Mouse (Mus musculus) gastrocnemius, postnatal 36 days (tissue): ENCODE data around the gene Creb3l1. TPM values are rescaled to one million over a fixed set of nuclear protein-coding genes. Genes with fewer than 3 reads are reported as not detected.

Experiments
- DNase-seq, 2 experiments: peaks; one replicate each; pipeline ENCODE4 v3.0.0; 2022
- intact Hi-C: fragments of 180-260 bp; cut with DNase I; formaldehyde crosslinking; loops from one replicate; pipeline ENCODE4 v1.15.1; 2025
- total RNA-seq, 2 experiments: library from RNA; stranded (reverse); gene quantifications; 2 replicates each; pipeline ENCODE4 v1.2.3; 2021

Creb3l1 gene
- total RNA-seq, 2 experiments from 2014 or later: 3.9 to 5.7 TPM

DNA sequence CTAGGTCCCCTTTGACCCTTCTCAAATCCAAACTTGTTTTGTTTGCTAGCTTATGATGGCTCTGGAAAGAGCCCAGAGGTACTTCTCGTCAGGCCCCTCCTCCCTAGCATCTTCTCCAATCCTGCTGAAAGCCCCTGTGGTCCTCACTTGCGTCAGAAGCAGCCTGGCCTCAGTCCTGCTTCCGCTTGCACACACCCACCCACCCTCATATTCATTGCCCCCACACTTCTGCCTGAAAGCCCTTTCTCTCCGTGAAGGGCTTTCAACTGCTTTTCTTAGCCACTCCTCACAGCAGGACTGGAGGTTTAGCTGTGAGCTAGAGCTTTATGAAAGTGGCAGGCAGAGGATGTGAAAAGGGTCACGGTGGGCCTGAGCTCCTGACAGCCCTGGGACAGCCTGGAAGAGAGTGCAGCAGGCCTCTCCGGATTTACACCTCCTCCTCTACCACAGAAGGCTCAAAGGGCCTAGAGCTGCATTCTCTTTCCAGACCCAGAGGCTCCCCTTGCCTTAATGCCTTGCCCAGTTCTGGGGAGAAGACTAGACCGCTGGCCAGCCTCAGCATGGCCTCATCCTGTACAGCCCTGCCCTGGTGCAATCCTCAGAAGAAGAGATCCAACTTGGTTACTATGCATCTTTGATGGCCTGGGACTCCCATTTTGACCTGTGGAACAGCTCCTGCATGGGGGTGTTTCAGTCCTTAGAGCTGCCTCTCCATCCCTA lies 50.7 kb downstream of the Creb3l1 start:
- DNase-seq: no peak
- intact Hi-C loops: no loop called here

DNA sequence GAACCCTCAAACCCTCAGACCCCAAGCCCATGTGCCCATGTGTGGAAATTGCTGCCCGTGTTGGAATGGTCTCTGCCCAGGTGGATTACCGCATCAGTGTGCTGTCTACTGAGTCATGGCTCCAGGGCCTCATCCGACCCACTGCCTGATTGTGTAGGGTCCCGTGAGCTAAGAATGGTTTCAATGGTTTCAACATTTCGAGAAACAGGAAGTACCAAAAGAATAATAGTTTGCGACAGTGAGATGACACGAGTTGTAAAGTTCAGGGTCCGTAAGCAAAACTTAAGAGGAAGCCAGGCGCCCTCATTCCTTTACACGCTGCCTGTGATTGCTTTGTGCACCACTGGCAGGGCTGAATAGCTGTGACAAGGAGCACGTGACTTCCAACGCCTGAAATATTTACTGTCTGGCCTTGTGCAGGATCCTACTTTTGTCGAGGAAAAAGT lies 52.2 kb downstream of the Creb3l1 start:
- no peak for DNase-seq
- intact Hi-C loops: no loop called here

DNA sequence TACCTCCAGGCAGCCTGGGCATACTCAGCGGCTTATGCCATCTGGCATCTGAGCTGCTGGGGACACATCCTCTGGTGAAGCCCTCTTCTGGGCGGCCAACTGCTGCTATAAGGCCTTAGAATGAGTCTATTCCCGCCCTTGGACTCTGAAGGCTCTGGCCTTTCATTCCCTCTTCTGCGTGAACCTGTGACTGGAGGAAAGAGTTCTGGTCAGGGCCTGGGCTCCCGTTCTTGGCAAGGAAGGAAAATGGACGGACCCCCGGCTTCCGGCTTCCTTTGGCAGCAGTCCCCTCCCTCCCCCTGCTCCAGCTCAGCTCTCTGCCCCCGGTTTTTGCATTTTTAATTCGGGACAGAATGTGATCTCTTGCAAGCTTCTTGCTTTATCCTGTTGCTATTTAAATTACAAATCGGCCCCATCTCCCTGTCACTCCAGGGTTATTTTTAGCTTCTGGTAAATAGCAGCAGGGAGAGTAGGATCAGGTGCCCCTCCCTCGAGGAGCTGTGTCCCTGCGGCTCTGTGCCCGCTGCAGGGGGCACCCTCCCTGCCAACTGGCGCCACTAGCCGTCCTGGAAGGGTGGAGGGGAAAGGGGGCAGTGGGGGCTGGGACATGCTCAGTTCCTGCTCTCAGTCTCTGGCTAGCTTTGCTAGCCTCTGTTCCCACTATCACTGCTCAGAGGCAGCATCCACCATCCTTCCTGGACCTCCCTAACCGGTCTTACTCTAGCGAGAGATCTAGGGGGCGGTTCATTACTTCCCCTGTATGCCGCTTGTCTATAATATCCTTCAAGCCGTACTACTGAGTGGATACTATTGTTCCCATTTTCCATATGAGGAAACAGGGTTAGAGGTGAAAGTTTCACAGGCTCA lies 52.8 kb downstream of the Creb3l1 start:
- DNase-seq: peak; percentile 45 to 54
- intact Hi-C loops: no loop called here

DNA sequence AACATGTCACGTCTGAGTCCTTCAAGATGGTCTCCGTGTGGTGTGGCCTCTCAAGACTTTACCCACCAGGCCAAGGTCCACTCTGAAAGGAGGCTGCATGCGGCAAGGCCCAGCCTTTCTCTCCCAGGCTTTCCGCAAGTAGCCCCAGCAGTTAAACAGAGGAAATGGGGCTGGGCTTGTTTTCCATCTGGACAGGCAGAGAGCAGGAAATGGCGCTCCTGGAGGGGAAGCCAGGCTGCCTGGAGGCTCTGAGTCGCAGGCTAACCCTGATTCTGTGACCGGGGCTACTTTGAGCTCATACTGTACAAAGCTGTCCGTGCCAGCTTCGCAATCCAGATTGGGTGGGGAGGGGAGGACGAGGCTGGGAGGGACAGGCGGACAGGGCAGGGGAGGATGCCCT lies 56.3 kb downstream of the Creb3l1 start:
- intact Hi-C loops: no loop called here
- DNase-seq: peak in 1 of 2 experiments; percentile 28

DNA sequence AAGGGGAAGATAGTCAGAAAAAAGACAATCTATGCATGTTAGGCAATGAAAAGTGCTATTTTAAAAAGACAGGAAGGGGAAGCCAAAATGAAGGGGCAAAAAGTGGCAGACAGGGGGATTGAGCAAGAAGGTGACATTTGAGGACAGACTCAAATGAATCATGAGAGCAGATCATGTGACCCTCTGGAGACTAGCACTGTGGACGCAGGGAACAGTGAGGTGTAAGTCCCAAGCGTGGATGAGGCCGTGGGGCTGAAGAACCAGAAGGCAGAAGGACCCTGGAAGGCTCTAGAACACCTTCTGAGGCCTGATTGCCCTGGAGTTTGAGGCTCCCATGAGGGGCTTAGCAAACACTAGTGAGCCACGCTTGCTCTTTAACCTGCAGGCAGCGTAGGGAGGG lies 57.9 kb downstream of the Creb3l1 start:
- DNase-seq: no peak
- intact Hi-C loops: no loop called here

DNA sequence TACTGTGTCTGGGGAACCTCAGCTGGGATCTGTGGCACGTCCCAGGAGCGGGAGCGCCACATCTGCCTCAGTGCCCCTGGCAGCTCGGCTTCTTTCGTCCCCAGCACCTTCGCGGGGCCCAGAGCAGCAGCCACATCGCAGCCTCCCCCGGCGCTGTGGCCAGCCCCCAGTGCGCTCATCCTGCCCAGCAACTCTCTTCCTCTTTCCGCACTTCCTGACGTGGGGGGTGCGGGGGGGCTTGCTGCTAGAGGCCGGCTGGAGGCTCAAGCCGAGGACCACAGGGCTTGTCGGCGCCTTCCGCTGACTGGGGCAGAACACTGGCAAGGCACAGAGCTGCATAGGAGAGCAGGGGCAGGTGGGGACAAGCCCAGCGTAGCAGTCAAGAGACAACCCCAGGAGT lies 58.9 kb downstream of the Creb3l1 start:
- intact Hi-C loops: no loop called here
- DNase-seq: peak; percentile 51 to 61

DNA sequence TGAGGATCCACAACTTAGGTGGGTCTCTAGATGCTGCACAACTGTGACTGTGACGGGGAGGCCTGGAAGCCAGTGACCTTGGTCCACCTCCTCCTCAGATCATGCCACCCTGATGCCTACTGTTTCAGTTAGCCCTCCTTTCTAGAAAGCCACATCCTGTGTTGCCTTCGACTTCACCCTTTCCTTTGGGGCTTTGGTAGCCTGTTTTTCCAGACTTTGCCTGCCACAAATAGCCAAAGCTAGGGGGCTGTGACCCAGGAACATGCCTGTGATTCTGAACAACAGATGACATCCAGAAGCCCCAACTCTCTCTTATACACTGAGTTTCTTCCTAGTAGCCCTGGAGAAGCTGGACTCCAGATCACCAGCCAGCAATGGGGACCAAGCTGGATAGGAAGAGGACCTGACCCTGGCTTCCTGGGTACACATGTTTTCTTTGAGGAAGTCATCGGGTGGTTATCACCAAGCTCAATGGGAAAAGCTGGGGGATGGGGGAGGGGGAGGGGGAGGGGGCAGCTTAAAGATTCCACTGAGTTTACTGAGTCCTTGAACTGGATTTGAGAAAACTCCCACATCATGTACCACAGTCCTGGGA lies 59.6 kb downstream of the Creb3l1 start:
- no peak for DNase-seq
- intact Hi-C loops: no loop called here

DNA sequence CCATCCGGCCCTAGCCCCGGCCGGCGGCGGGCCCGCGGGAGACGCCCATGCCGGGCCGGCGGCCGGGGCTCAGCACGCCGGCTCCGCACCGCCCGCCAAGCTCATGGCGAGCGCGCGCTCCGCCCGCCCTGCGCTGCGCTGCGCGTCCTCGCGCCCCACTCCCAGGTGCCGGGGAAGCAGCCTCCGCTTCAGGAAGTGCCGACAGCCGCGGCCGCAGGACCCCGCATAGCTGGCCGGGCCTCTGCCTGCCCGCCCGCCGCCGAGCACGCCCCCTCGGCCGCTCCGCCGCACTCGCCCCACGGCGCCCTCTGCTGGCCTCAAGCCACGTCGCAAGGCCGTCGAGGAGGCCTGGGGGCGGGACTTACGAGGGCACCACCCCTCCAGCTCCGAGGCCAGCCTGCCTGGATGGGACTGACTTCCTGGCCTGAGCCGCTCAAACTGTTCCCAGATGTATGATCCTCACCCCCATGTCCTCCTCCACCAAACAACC lies 60.8 kb downstream of the Creb3l1 start:
- peak; percentile 95 to 98 for DNase-seq
- intact Hi-C loops: no loop called here

DNA sequence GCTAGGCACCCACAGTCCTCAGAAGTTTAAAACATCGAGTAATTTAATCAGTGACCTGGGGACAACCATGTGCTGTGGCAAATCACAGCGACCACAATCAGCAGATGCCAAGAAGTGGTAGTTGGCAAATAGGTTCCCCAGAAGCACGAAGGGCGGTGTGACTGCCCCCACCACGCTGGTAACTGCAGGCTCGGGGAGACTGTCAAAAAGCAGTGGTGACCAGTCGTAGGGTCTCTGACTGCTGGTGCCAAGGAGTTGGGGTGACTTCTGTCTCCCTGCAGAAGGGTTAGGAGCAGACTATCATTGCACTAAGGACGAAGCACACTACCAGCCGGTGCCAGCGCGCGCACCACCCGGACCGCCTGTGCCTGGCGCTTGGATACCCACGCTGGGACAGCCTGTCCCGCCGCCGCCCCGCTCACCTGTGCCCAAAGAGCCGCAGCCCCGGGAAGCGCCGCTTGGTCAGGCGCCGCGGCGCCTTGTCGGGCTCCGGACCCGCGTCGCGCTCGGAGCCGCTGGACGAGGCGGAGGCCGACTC lies 61.4 kb downstream of the Creb3l1 start:
- intact Hi-C loops: no loop called here

DNA sequence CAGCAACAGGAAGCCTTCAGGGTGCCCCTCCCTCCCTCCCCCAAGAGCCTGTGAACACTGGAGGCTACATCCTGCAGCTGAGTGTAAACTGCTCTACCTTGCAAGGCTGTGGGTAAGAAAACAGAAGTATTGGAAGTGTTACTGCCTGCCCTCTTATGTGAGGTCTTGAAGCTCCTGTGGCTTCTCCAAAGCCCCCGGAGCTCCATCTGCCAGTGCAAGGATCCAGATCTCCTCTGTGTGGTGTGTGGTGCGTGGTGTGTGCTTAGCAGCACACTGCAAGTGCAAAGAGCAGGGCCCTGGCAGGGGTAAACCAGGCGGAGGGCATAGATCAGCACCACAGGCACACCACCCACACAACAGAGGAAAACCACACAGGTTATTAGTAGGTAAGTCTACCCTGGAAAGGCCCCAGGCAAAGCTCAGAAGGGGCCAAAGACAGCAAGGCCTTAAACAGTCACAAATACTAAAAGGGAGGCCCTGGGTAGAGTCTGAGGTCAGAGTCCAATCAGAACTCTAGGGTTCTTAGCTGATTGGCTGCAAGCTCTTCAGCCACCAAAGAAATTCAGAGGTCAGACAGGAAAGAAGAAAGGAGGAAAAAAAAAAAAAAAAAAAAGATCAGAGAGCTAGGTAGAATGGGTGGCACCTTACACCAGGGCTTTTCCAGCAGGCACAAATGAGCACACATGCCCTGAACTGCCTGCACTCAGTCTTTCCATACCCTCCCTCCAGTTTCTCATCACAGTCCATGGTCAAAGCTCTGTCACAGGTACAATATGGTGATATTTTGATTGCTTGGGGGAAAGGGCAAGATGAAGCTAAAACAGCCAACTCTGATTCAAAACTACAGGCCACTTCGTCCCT lies 62.2 kb downstream of the Creb3l1 start:
- intact Hi-C loops: no loop called here
- DNase-seq: no peak

More for the DNA sequence above, 61.4 kb downstream of the Creb3l1 start:
- peak in 1 of 2 experiments; percentile 41 for DNase-seq

DNA sequence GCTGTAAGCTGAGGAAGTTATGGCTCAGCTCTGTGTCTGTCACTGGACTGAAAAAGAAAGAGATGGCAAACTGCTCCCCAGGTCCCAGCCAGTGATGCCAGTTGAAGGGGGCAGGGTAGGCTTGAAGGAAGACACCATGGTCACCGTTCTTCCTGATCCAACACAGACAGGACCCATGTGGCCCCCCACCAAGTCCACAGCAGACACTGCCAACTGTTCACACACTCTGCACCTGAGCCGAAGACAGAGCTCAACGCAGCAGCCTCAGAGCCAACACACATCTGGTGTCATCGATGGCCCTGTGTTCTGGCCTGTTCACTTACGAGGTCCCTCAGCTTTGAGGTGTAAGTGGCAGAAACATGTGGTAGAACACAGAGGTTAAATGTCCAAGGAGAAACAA lies 63.8 kb downstream of the Creb3l1 start:
- intact Hi-C loops: no loop called here
- DNase-seq: no peak

DNA sequence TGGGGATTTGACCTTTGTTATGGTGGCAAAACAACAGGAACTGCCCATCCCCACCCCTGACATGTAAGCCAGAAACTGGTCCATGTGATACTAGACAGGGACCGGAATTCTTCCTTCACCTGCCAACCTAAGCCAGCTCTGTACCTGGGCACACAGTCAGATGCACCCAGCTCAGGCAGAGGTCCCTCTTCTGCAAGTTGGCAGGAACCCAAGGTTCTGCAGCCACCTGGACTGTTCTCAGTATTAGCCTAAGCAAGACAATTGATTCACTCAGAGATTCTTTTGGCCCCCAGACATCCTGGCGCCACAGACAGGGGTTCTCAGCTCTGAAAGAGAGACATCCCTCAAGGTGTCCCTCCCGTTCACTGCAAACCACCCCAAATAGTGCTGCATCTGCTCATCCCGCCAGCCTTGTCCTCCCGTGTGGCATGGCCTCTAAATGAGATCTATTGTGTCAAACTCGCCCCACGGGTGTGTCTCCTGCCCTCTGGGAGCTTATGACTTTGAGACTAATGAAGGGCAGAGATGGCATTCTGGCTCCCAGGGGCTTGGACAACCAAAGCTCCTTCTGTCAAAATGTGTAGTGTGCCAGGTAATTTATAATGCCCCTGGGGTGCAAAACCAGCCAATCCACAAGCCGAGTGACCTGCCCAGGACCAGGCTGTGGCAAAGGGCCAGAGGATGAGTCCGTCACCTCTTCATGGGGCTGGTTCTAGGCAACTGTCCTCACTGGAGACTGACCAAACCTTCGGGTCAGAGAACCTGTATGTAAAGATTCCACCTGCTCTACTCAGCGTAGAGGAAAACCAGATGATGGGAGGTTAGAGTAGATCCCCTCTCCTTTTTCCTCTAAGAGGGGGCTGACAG lies 64.5 kb downstream of the Creb3l1 start:
- no peak for DNase-seq
- intact Hi-C loops: loop anchor here (2.0 kb wide), 1 partner anchor 15 kb away; the partner anchor contains the start of gene Gm9821

DNA sequence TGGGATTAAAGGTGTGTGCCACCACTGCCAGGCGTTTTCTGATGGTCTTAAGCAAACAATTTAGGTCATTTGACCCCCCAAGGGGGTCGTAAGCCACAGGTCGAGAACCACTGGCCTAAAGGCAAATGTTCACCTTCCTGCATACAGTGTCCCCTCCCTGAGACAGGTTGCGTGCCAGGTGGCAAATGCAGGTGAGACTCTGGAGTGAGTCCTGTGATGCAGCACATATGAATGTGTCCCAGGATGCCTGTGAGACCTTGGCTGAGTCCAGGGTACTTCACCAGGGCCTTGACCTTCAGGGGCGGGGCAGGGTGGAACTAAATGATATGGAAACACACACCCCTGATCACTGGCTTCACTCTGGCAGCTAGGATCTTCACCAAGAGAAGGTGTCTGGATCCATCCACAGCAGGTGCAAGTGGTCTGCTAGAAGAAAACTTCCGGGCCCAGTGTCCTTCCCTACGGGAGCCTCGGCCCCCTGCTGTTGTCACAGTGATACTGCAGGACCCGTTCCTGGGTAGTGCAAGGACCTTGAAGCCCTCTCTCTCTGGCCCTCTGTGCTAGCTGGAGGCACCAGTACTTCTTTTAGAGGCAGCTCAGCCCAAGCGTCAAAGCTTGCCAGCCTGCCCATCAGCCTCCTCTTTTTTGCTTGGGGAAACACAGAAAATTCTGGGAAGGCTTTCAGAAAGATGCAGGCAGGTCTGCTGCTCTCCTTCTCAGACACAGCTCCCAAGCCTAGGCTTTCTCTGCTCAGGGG lies 65.4 kb downstream of the Creb3l1 start:
- no peak for DNase-seq
- intact Hi-C loops: loop anchor here (2.0 kb wide), 1 partner anchor 14 kb away; the partner anchor contains the start of gene Gm9821

DNA sequence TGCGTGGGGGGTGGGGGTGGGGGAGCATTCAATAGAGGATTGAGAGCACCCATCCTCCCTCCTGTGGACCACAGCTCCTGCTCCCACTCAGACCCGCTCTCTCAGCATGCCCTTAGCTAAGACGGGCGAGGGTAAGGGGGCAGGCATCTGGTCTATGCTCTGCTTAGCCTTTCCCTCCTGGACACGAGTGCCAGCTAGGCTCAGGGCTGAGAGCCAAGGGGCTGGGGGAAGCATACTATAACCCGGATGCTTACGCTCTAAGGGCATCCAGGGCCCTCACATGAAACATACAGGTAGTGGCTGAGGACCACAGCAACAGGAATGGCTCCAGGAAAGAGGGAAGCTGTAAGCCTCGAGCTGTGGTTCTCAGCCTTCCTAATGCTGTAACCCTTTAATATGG lies 66.3 kb downstream of the Creb3l1 start:
- intact Hi-C loops: loop anchor here (2.0 kb wide), 1 partner anchor 13 kb away; the partner anchor contains the start of gene Gm9821
- DNase-seq: no peak

DNA sequence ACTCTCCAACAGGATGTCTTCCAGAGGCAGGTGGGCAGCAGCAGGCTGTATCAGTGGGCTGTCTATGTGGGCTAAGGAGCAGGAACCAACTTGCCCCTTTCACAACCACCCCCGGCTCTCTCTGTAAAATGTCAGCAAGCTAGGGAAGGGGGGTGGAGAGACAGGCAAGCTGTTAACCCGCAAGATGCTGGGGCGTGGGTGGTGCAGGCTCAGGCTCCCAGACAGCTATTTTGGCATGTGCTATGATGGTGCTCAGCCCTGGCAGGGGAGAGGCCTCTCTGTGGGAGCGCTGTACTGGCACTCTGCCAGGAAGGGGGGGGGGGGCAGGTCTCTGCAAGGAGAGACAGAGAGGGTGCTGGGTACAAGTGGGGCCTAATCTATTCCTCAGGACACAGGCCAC lies 67.2 kb downstream of the Creb3l1 start:
- DNase-seq: no peak

DNA sequence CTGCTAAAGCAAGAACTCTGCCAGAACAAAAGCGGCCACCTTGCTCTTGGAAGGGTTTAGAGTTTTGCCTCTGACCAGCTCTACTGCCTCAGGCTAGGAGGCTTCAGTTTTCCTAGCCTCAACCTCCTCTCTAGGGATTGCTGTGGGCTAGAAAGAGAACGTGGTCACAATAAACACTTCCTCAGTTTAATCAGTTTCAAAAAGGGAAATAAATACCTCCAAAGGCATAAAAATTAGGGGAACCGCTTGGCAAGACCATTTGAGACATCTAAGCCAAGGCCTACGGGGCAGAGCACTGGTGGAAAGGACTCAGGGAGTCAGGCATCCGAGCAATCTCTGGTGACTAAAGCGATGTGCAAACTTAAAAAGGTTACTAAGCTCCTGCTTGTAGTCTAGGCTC lies 68.4 kb downstream of the Creb3l1 start:
- intact Hi-C loops: no loop called here
- DNase-seq: no peak

More for the DNA sequence above, 67.2 kb downstream of the Creb3l1 start:
- intact Hi-C loops: no loop called here

DNA sequence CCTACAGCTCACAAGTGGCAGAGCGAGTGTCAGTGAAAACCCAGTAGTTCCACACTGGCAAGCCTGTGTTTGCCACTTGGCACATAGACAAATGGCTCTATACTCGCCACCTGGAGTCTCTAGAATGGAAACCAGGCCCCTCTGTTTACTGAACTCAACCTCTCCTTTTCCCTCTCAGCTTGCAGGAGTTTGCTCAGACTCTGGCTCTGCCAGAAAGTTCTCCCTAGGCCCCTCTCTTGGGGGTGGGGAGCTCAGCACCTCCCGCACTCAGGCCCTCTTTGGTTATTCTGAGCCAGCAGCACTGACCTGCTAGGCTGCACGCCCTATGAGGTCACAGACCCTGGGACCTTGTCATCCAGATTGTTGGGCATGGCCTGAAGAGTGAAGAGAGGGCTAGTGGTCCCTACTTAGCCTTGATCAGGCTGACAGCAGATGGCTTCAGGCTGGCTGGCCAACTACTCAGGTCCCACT lies 69.1 kb downstream of the Creb3l1 start:
- intact Hi-C loops: no loop called here
- no peak for DNase-seq

DNA sequence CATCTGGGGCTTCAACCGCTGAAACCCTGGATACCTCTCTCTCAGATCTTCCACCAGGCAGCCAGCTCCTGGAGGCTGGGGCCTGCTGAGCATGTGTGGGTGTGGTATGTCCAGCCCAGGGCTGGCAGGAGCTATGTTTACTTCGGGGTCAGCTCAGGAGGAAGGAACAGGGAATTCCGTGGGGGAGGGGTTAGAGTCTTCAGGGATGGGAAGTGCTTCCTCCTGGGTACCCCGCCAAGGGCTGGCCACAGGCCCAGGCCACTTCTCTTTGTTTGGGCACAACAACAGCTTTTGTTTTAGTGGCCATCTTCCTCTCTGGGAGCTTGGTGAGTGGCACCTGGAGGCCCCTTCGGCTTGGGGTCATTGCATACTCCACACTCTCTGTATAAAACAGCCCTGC lies 70.5 kb downstream of the Creb3l1 start:
- DNase-seq: peak in 1 of 2 experiments; percentile 60
- intact Hi-C loops: no loop called here
